Mouse (Mus musculus): Measurements from ENCODE around the gene Cryl1.

Cryl1 gene

GRCm38 (mm10) chr14:57398065-57398757, at the start of gene Cryl1:
Gene Cryl1, minus strand, starts transcription at chr14:57398529.
- in situ Hi-C loops (cut with MboI; ENCODE audit: unreplicated experiment in 2 of 2), result loop anchor here in 1 of 2 experiments (25.0 kb wide), 1 partner anchor 214 kb away; no protein-coding TSS in a partner anchor

GRCm38 (mm10) chr14:57430451-57430850, 32.1 kb upstream of the Cryl1 start:
- in situ Hi-C loops (cut with MboI; ENCODE audit: unreplicated experiment in 2 of 2), result no loop called here

GRCm38 (mm10) chr14:57424212-57424561, 25.9 kb upstream of the Cryl1 start:
- in situ Hi-C loops (cut with MboI; ENCODE audit: unreplicated experiment in 2 of 2), result no loop called here

- in situ Hi-C loops (cut with MboI; ENCODE audit: unreplicated experiment in 2 of 2), result no loop called here
Measured at GRCm38 (mm10) chr14:57423432-57424211, 25.3 kb upstream of the Cryl1 start, which contains the start of gene Ift88. Gene Ift88, plus strand, starts transcription at chr14:57424062.

GRCm38 (mm10) chr14:57417187-57417586, 18.9 kb upstream of the Cryl1 start:
- in situ Hi-C loops (cut with MboI; ENCODE audit: unreplicated experiment in 2 of 2), result no loop called here

- in situ Hi-C loops (cut with MboI; ENCODE audit: unreplicated experiment in 2 of 2), result no loop called here
Measured at GRCm38 (mm10) chr14:57412166-57412565, 13.8 kb upstream of the Cryl1 start.

- in situ Hi-C loops (cut with MboI; ENCODE audit: unreplicated experiment in 2 of 2), result loop anchor here in 1 of 2 experiments (10.0 kb wide), 1 partner anchor 294 kb away; the partner anchor contains the start of gene Gm4491
Measured at GRCm38 (mm10) chr14:57409106-57409505, 10.8 kb upstream of the Cryl1 start.

- in situ Hi-C loops (cut with MboI; ENCODE audit: unreplicated experiment in 2 of 2), result loop anchor here in 1 of 2 experiments (10.0 kb wide), 1 partner anchor 293 kb away; the partner anchor contains the start of gene Gm4491
Measured at GRCm38 (mm10) chr14:57408100-57408499, 9.8 kb upstream of the Cryl1 start.

- in situ Hi-C loops (cut with MboI; ENCODE audit: unreplicated experiment in 2 of 2), result loop anchor here in 1 of 2 experiments (10.0 kb wide), 1 partner anchor 293 kb away; the partner anchor contains the start of gene Gm4491
Measured at GRCm38 (mm10) chr14:57407039-57407987, 9.0 kb upstream of the Cryl1 start.

- in situ Hi-C loops (cut with MboI; ENCODE audit: unreplicated experiment in 2 of 2), result loop anchor here in 1 of 2 experiments (10.0 kb wide), 1 partner anchor 288 kb away; the partner anchor contains the start of gene Gm4491
Measured at GRCm38 (mm10) chr14:57402815-57403214, 4.5 kb upstream of the Cryl1 start.

GRCm38 (mm10) chr14:57398813-57399427, 591 bp upstream of the Cryl1 start:
- in situ Hi-C loops (cut with MboI; ENCODE audit: unreplicated experiment in 2 of 2), result loop anchor here in 1 of 2 experiments (25.0 kb wide), 1 partner anchor 213 kb away; no protein-coding TSS in a partner anchor

GRCm38 (mm10) chr14:57397221-57397620, 1.1 kb downstream of the Cryl1 start:
- in situ Hi-C loops (cut with MboI; ENCODE audit: unreplicated experiment in 2 of 2), result loop anchor here in 1 of 2 experiments (25.0 kb wide), 1 partner anchor 215 kb away; no protein-coding TSS in a partner anchor

- in situ Hi-C loops (cut with MboI; ENCODE audit: unreplicated experiment in 2 of 2), result loop anchor here in 1 of 2 experiments (25.0 kb wide), 1 partner anchor 217 kb away; no protein-coding TSS in a partner anchor
Measured at GRCm38 (mm10) chr14:57395470-57395869, 2.9 kb downstream of the Cryl1 start.

GRCm38 (mm10) chr14:57392278-57392677, 6.1 kb downstream of the Cryl1 start:
- in situ Hi-C loops (cut with MboI; ENCODE audit: unreplicated experiment in 2 of 2), result loop anchor here in 1 of 2 experiments (25.0 kb wide), 1 partner anchor 220 kb away; no protein-coding TSS in a partner anchor

- in situ Hi-C loops (cut with MboI; ENCODE audit: unreplicated experiment in 2 of 2), result loop anchor here in 1 of 2 experiments (25.0 kb wide), 1 partner anchor 221 kb away; no protein-coding TSS in a partner anchor
Measured at GRCm38 (mm10) chr14:57391621-57392020, 6.7 kb downstream of the Cryl1 start.

- in situ Hi-C loops (cut with MboI; ENCODE audit: unreplicated experiment in 2 of 2), result loop anchor here in 1 of 2 experiments (25.0 kb wide), 1 partner anchor 225 kb away; no protein-coding TSS in a partner anchor
Measured at GRCm38 (mm10) chr14:57386758-57387561, 11.4 kb downstream of the Cryl1 start.

- in situ Hi-C loops (cut with MboI; ENCODE audit: unreplicated experiment in 2 of 2), result loop anchor here in 1 of 2 experiments (25.0 kb wide), 1 partner anchor 227 kb away; no protein-coding TSS in a partner anchor
Measured at GRCm38 (mm10) chr14:57385667-57386066, 12.7 kb downstream of the Cryl1 start.

- in situ Hi-C loops (cut with MboI; ENCODE audit: unreplicated experiment in 2 of 2), result loop anchor here (10.0 to 25.0 kb wide), 5 partner anchors 235 to 1737 kb away; no protein-coding TSS in a partner anchor
Measured at GRCm38 (mm10) chr14:57377531-57377930, 20.8 kb downstream of the Cryl1 start.
